Mouse (Mus musculus) ovary, postnatal 14 days (tissue): ENCODE measurements at regions not wholly inside any gene's neighbourhood (a gene's known extent, or its start where the extent isn't known, plus 50 kb on each side); places are given as distances from the start of the nearest gene placed in this dataset.

Source experiments
- DNase-seq: peaks from one replicate; pipeline ENCODE4 v3.0.0; 2022; ENCODE audit warnings: low spot score

DNA sequence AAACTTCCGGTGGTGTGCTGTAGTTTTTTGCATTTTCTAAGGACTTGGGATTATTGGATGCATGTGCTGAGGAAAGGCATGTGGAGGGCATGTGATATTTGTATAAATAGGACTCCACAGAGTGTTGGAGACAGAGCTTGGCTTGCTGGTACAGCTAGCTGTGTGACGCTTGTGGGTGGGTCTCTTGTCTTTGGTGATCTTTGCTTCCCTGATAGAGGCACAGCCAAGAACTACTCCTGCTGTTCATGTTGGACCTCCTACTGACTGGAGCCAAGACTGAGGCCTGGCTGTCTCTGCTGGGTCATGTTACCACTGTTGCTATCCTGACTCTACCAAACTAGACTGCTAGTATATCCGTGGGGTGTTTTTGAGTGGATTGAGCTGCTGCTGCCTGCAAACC is 103.1 kb upstream of the Syndig1 start:
- DNase-seq, result no peak

DNA sequence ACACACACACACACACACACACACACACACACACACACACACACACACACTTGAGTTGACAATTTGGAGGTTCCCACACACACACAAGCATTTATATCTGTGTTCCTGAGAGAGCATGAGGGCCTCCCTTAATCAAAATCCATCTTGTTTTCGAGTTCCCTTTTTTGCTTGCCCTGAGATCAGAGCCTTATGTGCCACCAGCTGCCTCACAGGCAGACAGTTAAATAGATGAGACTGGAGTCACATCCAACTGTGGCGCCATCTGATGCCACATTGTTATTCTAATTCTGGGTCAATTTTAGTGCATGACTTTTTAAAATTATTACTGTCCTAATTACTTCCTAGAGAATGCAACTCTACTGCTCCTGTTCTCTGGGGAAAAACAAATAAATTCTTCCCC is 91.2 kb upstream of the Syndig1 start:
- no peak for DNase-seq

DNA sequence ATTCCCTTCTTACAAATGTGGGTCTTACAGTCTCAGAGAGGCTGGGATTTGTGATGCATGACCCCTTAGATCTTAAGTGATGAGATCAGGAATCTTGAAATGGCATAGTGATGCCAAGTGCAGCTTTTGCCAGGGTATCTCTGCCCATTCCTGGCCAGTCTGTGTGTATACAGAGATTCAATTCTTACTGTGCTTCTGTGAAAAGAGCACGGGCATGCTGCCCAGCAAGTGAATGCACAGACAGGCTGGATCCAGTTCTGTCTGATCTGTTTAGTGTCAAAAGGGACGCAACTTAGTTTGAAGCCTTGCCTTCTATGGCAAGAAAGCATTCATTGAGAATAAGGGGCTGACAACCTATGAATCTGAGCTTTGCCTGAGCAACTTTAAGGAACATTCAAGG is 89.1 kb upstream of the Syndig1 start:
- DNase-seq, result no peak

DNA sequence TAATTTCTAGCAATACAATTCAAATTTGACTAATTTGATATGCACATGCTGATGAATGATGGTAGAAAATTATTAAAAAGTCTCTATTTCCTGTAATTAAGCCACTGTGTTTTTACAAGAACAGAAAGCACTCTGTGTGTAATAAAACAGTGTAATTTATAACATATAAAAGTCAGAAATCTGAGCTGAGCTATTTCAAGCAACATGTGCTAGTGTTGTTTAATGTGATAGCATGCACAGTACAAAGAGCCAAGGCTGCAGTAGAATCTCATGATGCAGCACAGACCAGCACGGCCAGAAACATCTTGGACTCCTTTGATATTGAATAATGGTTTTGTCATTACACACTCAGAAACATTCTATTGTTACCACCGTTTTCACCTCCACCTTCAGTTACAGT is 86.3 kb upstream of the Syndig1 start:
- DNase-seq, result no peak

DNA sequence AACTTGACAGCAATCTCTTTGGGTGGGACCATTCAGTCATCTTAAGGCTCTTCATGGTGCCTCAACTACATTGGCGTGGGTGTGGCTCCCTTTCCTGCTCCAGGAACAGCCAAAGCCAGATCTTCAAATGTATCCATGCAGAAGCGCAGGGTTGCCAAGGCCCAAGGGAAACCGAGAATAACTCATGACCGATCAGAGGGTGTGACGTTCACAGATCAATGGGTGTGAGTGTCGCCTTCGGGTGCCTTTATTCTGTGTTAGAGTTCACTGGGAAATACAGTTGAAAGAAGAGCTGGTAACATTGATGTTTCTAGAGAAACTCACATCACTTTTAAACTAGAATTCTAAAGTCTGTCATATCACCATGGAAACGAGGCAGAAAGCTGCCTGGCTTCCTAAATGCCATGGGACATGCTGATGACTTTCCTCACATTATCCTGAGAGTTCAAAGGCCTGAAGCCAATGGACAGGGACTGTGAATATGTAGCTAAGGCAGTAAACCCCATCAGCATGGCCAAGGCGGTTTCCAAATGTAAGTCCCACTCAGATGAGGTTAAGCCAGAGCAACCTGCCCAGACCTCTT is 80.7 kb upstream of the Syndig1 start:
- DNase-seq, result no peak

DNA sequence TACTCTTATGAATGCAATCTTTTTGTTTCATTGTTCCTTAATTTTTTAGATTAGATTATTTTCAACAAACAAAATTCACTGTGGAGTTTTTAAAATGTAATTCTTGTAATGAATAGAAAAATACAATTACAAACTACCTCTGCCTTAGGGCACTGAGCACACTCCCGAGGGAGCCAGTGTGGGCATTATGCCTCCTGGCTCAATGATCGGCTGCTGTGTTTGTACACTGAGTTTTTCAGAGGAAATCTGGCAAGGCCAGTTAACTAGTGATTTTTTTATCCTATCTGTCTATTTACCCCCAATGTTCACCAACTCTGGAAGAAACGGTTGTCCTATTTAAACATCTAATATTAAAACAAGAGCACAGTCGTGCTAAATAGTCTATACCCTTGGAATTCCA is 69.9 kb upstream of the Syndig1 start:
- no peak for DNase-seq

DNA sequence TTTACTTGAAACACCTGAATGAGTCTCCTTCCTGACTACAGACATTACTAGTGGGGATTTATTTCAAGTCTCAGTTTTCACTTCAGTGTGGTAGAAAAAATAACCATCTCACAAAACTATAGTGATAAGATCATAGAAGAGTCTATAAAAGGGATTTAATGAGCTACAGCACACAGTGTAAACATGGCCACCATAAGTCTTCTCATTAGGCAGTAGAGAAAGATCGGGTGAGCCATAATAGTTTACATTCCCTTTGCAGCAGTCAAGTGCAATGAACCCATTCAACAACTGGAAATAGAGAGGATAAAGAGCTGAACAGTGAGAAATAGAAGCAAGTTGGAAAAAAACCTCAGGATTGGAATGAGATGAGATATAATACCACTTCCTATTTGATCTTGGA is 65.1 kb upstream of the Syndig1 start:
- no peak for DNase-seq

DNA sequence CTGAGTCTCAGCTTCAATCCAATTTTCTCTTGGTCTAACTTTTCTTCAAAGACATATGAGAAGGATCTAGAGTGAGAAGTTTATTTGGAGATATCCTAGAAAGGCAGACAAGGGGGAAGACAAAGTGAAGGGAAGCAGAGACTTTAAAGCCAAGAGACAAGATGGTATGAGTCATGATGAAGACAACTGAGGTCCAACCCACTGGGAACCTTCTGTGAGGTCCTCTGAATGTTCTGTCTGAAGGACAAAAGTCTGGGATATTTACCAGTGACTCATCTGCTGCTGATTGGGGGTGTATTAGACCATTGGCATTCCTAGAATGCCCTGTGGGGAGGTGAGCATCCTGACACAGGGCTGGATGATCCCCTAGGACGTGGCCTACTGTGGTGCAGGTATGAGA is 61.0 kb upstream of the Syndig1 start:
- DNase-seq, result no peak

DNA sequence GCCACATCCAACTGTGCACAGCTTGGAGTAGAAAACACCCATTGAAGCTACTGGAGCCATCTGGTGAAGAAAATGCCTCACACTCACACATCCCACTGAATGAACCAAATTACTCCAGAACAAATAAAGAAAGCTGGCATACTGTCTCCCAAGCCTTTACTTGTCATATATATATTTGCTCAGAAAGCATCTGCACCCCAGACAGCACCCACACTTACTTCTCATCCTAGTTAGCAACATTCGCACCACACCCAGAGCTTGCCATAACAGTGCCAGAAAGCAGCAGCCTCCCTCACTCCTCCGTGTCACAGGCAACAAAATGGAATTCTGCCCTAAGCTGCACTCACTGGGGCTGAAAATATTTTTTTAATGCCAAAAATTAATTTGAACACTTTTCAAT is 60.5 kb upstream of the Syndig1 start:
- DNase-seq, result no peak

DNA sequence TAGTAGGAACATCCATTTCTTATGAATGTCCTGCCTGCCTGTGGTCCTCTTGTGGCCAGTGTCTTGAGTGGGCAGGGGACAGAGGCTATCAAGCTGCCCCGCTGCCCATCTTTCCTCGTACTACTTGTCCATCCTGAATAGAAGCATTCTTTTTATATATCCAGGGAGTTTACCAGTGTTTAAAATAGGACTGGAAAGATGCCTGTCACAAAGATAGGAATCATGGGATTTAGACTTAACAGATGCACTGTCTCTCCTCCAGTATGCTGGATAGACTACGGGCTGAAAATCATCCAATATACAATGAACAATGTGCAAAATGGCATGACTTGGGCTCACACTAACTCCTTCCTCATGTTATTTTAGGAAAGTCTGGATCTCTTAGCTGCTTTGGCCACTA is 51.7 kb upstream of the Syndig1 start:
- DNase-seq, result no peak
